Mouse (Mus musculus): ENCODE results near the gene Adat1.

- TF ChIP-seq CTCF (IDR thresholded peaks at IDR 0.05; ENCODE audit: low read depth, low read length) = no peak
- no peak for TF ChIP-seq POLR2A (IDR thresholded peaks at IDR 0.05; ENCODE audit: insufficient read depth, low read length)
Measured at GRCm38 (mm10) chr8:111951936-111952335, 40.2 kb downstream of the Adat1 start.
